Mouse (Mus musculus) testis, postnatal 10 days (tissue): ENCODE measurements around the gene Emc9.

Source experiments
- DNase-seq: peaks from one replicate; pipeline ENCODE4 v3.0.0; 2021; ENCODE audit warnings: low spot score

Emc9 gene

GRCm38 (mm10) chr14:55590748-55591330, 5.7 kb upstream of the Emc9 start, which contains the start of gene Psme2:
Gene Psme2, minus strand, starts transcription at chr14:55591113.
- DNase-seq = peak; percentile 92

GRCm38 (mm10) chr14:55589771-55590448, 4.8 kb upstream of the Emc9 start:
- DNase-seq = no peak

DNA sequence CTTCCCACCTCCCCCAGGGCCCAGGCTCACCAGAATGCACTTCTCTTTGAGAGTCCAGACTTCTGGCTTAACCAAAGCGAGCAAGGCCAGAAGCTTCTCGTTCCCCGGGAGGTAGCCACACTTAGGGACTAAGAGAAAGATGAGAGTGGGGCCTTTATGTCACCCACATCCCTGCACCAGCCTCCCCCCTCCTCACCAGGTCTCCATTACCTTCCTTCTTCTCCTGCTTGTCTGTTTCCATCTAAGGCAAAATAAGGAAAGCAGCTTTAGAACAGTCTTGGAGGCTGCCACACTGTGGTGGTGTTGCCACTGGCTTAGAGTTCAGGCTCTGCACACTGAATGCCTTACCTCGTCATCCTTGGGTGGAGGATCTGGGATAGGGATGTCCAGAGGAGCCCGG, 4.2 kb upstream of the Emc9 start:
- DNase-seq = no peak

GRCm38 (mm10) chr14:55586149-55586548, 1.0 kb upstream of the Emc9 start:
- no peak for DNase-seq

- DNase-seq = no peak
These were observed 461 bp upstream of the Emc9 start for GRCm38 (mm10) chr14:55585566-55585960.

DNA sequence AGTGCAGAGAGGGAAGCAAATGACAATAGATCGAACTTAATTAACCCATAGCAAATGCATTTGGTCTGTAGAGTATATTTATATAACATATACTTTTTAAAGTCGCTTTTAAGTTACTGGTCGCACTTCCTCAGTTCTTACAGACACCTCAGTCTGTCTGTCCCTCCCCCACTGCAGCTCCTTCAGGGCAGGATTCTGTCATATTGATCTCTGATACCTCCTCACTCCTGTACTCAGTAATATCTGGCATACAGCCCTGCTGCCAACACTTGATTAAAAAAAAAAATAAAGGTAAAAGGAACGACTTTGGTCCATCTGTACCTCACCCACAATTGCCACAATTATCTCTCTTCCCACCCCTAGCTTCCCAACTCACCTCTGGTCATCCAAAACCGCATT, 800 bp downstream of the Emc9 start:
- no peak for DNase-seq

- no peak for DNase-seq
These were observed 3.0 kb downstream of the Emc9 start for GRCm38 (mm10) chr14:55581981-55582681.

- no peak for DNase-seq
These were observed 4.4 kb downstream of the Emc9 start for GRCm38 (mm10) chr14:55580731-55581130.

DNA sequence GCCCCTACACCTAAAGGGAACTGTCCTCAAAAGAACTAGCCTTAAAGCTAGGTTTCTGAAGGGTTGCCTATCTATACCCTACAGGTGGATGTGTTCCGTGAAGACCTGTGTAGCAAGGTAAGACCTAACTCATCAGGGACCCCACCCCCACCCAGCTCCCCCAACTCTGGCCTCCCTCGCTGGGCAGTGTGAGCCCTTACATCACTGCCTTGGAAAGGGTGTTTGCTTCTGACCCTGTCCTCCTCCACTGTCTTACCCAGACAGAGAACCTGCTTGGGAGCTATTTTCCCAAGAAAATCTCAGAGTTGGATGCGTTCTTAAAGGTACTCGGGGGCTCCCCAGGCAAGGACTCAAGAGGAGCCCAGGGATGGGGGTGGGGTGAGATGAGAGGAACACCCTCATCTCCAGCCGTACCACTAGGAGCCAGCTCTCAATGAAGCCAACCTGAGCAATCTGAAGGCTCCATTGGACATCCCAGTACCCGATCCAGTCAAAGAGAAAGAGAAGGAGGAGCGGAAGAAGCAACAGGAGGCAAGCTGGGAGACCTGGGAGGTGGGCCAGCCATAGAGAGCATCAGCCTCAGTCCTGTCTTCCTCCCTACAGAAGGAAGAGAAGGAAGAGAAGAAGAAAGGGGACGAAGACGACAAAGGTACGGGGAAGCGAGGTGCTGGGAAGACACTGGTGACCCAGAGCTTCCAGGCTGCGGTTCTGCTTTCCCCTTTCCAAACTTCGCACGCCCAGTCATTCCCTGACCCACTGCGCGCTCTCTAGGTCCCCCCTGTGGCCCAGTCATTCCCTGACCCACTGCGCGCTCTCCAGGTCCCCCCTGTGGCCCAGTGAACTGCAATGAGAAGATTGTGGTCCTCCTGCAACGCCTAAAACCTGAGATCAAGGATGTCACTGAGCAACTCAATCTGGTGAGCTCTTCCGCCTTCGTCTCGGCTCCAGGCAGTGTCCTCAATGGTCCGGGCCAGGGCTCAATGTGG, 5.3 kb downstream of the Emc9 start:
- DNase-seq = no peak

DNA sequence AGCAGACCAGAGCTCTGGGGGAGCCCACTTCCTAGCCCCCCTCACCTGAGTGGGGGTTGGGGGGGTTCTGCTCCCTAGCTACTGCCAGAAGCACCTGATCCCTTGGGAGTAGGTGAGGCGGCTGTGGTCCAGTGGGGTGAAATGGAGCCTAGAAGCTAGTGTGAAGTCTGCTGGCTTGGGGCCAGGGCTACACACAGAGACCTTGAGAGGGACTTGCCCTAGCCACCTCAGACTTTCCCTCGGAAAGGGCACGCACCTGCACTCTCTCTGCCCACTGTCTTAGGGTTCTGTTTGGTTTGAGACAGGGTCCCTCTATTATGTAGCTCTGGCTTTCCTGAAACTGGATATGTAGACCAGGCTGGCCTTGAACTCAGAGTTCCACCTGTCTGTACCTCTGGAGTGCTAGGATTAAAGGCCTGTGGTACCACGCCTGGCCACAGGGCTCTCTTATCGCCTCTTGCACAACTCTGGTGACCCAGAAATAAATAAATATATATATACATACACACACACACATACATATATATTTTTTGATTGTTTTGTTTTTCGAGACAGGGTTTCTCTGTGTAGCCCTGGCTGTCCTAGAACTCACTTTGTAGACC, 6.3 kb downstream of the Emc9 start:
- peak; percentile 84 for DNase-seq

DNA sequence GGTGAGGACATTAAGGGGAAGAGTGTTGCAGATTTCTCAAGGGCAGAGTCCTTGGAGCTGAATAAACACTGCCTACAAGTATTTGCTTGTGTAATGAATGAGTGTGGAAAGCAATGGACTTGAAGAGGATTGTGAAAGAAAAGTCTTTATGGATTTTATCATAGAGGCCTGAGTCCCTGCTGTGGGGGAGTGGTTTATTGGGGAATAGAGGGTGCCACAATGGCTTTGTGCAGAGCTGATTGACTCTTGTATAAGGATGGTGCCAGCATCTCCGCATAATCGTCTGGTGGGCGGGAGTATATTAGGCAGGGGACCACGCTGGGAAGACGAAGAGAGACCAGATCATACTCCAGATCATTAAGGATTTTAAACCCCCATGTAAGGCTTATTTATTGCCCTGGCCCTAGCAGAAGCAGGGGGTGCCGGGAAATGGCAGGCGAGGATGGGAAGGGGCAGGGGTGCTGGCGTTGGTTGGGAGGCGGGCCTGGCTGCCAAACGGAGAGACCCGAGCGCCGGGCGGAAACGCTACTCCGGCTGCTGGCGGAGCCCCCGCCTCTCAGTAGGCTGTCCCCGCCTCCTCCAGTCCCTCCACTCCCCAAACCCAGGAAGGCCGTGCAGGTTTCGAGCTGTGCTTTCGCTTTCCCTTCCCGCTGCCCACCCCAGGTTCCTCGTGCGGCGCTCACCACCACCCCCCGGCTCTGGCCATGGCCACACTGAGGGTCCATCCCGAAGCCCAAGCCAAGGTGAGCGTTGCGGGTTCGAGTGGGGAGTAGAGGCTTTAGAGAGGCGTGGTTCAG, 7.0 kb downstream of the Emc9 start, which contains the start of gene Psme1:
Gene Psme1 (plus strand): TSS at position 253 of the 797 bp plus-strand sequence.
- DNase-seq = peak; percentile 85

DNA sequence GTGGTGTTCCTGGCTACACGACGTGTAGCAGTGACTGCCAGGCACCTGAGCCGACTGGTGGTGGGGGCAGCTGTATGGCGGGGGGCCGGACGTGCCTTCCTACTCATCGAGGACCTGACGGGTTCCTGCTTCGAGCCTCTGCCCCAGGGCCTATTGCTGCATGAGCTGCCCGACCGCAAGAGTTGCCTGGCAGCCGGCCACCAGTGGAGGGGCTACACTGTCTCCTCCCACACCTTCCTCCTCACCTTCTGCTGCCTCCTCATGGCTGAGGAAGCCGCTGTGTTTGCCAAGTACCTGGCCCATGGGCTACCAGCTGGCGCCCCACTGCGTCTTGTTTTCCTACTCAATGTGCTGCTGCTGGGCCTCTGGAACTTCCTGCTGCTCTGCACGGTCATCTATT, 8.7 kb downstream of the Emc9 start:
- peak; percentile 70 for DNase-seq

DNA sequence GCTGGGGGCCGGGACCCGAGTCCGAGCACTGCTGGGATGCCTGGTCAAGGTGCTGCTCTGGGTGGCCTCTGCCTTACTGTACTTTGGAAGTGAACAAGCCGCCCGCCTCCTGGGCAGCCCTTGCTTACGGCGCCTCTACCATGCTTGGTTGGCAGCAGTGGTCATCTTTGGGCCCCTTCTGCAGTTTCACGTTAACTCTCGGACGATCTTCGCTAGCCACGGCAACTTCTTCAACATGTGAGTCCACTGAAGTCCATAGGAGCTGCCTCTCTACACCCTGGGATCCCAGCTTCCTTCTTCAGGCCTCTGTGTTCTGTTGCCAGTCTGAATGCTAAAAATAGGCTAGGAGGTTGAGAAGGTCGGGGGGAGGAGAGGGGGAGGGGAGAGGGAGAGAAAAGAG, 9.4 kb downstream of the Emc9 start:
- no peak for DNase-seq

DNA sequence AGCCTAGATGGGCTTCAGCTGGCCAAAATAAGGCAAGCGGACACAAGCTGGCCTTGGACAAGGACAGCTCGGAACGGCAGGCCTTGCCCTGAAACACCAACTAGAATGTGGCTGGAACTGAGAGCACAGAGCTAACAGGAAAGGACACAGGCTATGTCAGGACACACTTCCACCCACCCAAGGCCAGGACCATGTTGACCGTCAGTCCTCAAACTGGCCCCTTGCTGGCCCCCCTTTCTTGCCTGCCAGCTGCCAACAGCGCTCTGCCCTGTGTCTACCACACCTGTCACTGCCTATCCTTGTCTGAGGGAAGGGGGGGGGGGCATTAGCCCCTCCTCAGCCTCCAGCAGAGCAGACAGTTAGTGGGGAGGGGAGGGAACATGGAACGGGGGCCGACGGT, 9.8 kb downstream of the Emc9 start, which contains the start of gene Fitm1:
Gene Fitm1 (plus strand): TSS at position 316 of the 400 bp plus-strand sequence.
- no peak for DNase-seq

DNA sequence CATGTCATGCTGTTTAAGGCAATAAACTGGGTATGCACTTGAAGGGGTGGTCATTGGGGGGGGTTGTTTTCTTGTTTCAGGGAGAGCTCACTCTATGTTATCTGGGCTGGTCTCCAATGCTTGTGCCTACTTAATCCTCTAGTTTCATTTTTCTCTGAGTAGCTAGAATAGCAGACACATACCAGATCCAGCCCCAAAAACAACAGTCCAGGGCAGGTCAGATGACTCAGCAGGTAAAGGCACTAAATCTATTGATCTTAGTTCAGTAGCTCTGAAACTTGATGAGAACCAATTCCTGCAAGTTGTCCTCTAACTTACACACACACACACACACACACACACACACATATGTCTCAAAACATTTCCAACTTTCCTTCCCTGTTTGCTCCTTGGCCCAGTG, 13.3 kb downstream of the Emc9 start:
- DNase-seq = no peak

GRCm38 (mm10) chr14:55570588-55570987, 14.5 kb downstream of the Emc9 start:
- no peak for DNase-seq

- DNase-seq = no peak
These were observed 17.6 kb downstream of the Emc9 start for GRCm38 (mm10) chr14:55567496-55567895.

- no peak for DNase-seq
These were observed 19.4 kb downstream of the Emc9 start for GRCm38 (mm10) chr14:55565748-55566147.

GRCm38 (mm10) chr14:55563249-55563648, 21.9 kb downstream of the Emc9 start:
- DNase-seq = no peak

- no peak for DNase-seq
These were observed 23.2 kb downstream of the Emc9 start for GRCm38 (mm10) chr14:55561860-55562259.
